17 mouse cellular contexts compared by ENCODE assay signal in genomic region chr5:86886620-86887019, GRCm38 (mm10). TPM values are rescaled to one million over a fixed set of nuclear protein-coding genes. Genes with fewer than 3 reads are reported as not detected.
DNase-seq lines count a peak whose midpoint lies in the region; ATAC-seq and TF ChIP-seq lines count a peak whose summit lies in the region.
"Had no signal": no experiment of that assay in that cellular context is flagged by ENCODE, and none has a peak within 500 bp of the region (broad histone marks: within the 10 kb centered on the region; RNA-seq: fewer than 3 reads in every experiment).

No protein-coding gene starts in this region.

- peak; percentile 74 for TF ChIP-seq CTCF in midbrain, postnatal 0 days (IDR thresholded peaks at IDR 0.05)

- H3K27ac ChIP-seq in forebrain, embryonic 14.5 days (ENCODE audit: low read depth, low read length): no peak overlapping the region
- H3K27ac ChIP-seq in forebrain, embryonic 15.5 days (replicated peaks): no peak overlapping the region
- no peak overlapping the region for H3K27ac ChIP-seq in midbrain, postnatal 0 days (ENCODE audit: low read depth, low read length)
- no peak overlapping the region for H3K27ac ChIP-seq in midbrain, embryonic 15.5 days
- H3K27ac ChIP-seq: embryonic facial prominence, embryonic 15.5 days; liver, embryonic 14.5 days had no signal

- DNase-seq in forebrain, embryonic 14.5 days (ENCODE audit: low spot score): peak; percentile 29
- peak; percentile 9 for DNase-seq in layer of hippocampus, adult 11-12 months (ENCODE audit: low spot score)
- no peak for DNase-seq in layer of hippocampus, postnatal 10 days (ENCODE audit: low spot score in 2 of 2)
- DNase-seq in midbrain, postnatal 0 days (ENCODE audit: low spot score): peak; percentile 60
- no peak for DNase-seq in adrenal gland, postnatal 4 days (ENCODE audit: low spot score in 2 of 2)
- DNase-seq in urinary bladder, adult 18-20 months (ENCODE audit: low spot score in 2 of 2): no peak
- DNase-seq: heart, adult 11 months; thymus, adult 2 months had no signal

- H3K4me1 ChIP-seq in forebrain, embryonic 14.5 days (ENCODE audit: control insufficient read depth, insufficient read depth, low read length): no peaks in the 10 kb centered on the region
- H3K4me1 ChIP-seq in forebrain, embryonic 15.5 days: no peaks in the 10 kb centered on the region
- H3K4me1 ChIP-seq in midbrain, postnatal 0 days (ENCODE audit: insufficient read depth, low read length): no peaks in the 10 kb centered on the region
- H3K4me1 ChIP-seq in midbrain, embryonic 15.5 days: no peaks in the 10 kb centered on the region
- H3K4me1 ChIP-seq: embryonic facial prominence, embryonic 15.5 days had no signal

- H3K9ac ChIP-seq in forebrain, embryonic 14.5 days (ENCODE audit: low read length): no peak overlapping the region
- H3K9ac ChIP-seq in forebrain, embryonic 15.5 days (replicated peaks): no peak overlapping the region
- no peak overlapping the region for H3K9ac ChIP-seq in midbrain, postnatal 0 days (replicated peaks; ENCODE audit: low read length, poor library complexity, severe bottlenecking)
- H3K9ac ChIP-seq in midbrain, embryonic 15.5 days: no peak overlapping the region
- H3K9ac ChIP-seq: embryonic facial prominence, embryonic 15.5 days; liver, embryonic 14.5 days had no signal

- H3K9me3 ChIP-seq in forebrain, embryonic 14.5 days (replicated peaks; ENCODE audit: control insufficient read depth, low read length): no peaks in the 10 kb centered on the region
- no peaks in the 10 kb centered on the region for H3K9me3 ChIP-seq in forebrain, embryonic 15.5 days
- H3K9me3 ChIP-seq in midbrain, postnatal 0 days (ENCODE audit: low read length): no peaks in the 10 kb centered on the region
- no peaks in the 10 kb centered on the region for H3K9me3 ChIP-seq in midbrain, embryonic 15.5 days
- H3K9me3 ChIP-seq: embryonic facial prominence, embryonic 15.5 days had no signal

- H3K36me3 ChIP-seq in forebrain, embryonic 14.5 days (ENCODE audit: control insufficient read depth, insufficient read depth, low read length): no peaks in the 10 kb centered on the region
- no peaks in the 10 kb centered on the region for H3K36me3 ChIP-seq in forebrain, embryonic 15.5 days
- H3K36me3 ChIP-seq in midbrain, postnatal 0 days (ENCODE audit: insufficient read depth, low read length): no peaks in the 10 kb centered on the region
- H3K36me3 ChIP-seq in midbrain, embryonic 15.5 days (replicated peaks): no peaks in the 10 kb centered on the region
- H3K36me3 ChIP-seq: embryonic facial prominence, embryonic 15.5 days had no signal

- no peak overlapping the region for H3K4me3 ChIP-seq in forebrain, embryonic 14.5 days (ENCODE audit: low read depth, low read length)
- no peak overlapping the region for H3K4me3 ChIP-seq in forebrain, embryonic 15.5 days
- no peak overlapping the region for H3K4me3 ChIP-seq in midbrain, postnatal 0 days (ENCODE audit: low read depth, low read length)
- no peak overlapping the region for H3K4me3 ChIP-seq in midbrain, embryonic 15.5 days
- H3K4me3 ChIP-seq: embryonic facial prominence, embryonic 15.5 days had no signal

- 53% methylated on average over 3 of the region's 3 CpGs for WGBS in forebrain, embryonic 14.5 days
- WGBS in forebrain, embryonic 15.5 days: 53% methylated on average over 3 of the region's 3 CpGs
- WGBS in midbrain, postnatal 0 days: 44% methylated on average over 3 of the region's 3 CpGs
- WGBS in midbrain, embryonic 15.5 days: 55% methylated on average over 3 of the region's 3 CpGs

- H3K4me2 ChIP-seq in forebrain, embryonic 14.5 days (ENCODE audit: low read length): no peak overlapping the region
- H3K4me2 ChIP-seq in forebrain, embryonic 15.5 days (replicated peaks): no peak overlapping the region
- no peak overlapping the region for H3K4me2 ChIP-seq in midbrain, postnatal 0 days (ENCODE audit: low read depth, low read length, poor library complexity, severe bottlenecking)
- no peak overlapping the region for H3K4me2 ChIP-seq in midbrain, embryonic 15.5 days
- H3K4me2 ChIP-seq: embryonic facial prominence, embryonic 15.5 days had no signal

- no peak for ATAC-seq in forebrain, embryonic 14.5 days
- ATAC-seq in forebrain, embryonic 15.5 days (replicated peaks): no peak
- ATAC-seq in midbrain, postnatal 0 days (ENCODE audit: low FRiP score): no peak
- ATAC-seq in midbrain, embryonic 15.5 days (replicated peaks): no peak
- ATAC-seq: activated CD4-positive, CD25-positive, alpha-beta regulatory T cell, adult 4 months had no signal

- no peaks in the 10 kb centered on the region for H3K27me3 ChIP-seq in forebrain, embryonic 14.5 days (replicated peaks; ENCODE audit: control insufficient read depth, insufficient read depth, low read length)
- H3K27me3 ChIP-seq in forebrain, embryonic 15.5 days: no peaks in the 10 kb centered on the region
- H3K27me3 ChIP-seq in midbrain, postnatal 0 days (ENCODE audit: insufficient read depth, low read length): no peaks in the 10 kb centered on the region
- H3K27me3 ChIP-seq in midbrain, embryonic 15.5 days (replicated peaks): no peaks in the 10 kb centered on the region
- H3K27me3 ChIP-seq: embryonic facial prominence, embryonic 15.5 days had no signal

RNA-seq across cellular contexts. Expression of gene Ugt2b34, which starts 20.1 kb away (rescaled TPM):
- not detected in 2 replicates for polyA plus RNA-seq in forebrain, embryonic 14.5 days (2014; fragmentation: Nextera tagmentation; extraction: Ambion mirVana)
- not detected in 2 replicates for polyA plus RNA-seq in forebrain, embryonic 15.5 days (2015; fragmentation: Nextera tagmentation; extraction: Ambion mirVana)
- not detected for total RNA-seq in layer of hippocampus, postnatal 10 days (2021)
- not detected in 2 replicates for total RNA-seq in midbrain, postnatal 0 days (2014; rRNA removed)
- polyA plus RNA-seq in midbrain, postnatal 0 days (2015; fragmentation: Nextera tagmentation; extraction: Ambion mirVana): not detected in 2 replicates
- polyA plus RNA-seq in midbrain, embryonic 15.5 days (2015; fragmentation: Nextera tagmentation; extraction: Ambion mirVana): not detected in 2 replicates
- total RNA-seq in adrenal gland, postnatal 4 days (2021): 10 to 100 TPM in 1 of 2 experiments, 1 to 10 TPM in 1; 3.1 to 13.0 TPM
- total RNA-seq: hematopoietic stem cell, adult 5-6 weeks; megakaryocyte, adult 5-6 weeks had no signal
- polyA plus RNA-seq: activated CD4-positive, CD25-positive, alpha-beta regulatory T cell, adult 4 months; frontal cortex, adult 2 months had no signal

RNA-seq across cellular contexts. Expression of gene Ugt2b1, which starts 39.7 kb away (rescaled TPM):
- not detected in 2 replicates for polyA plus RNA-seq in forebrain, embryonic 14.5 days (2014; fragmentation: Nextera tagmentation; extraction: Ambion mirVana)
- not detected in 2 replicates for polyA plus RNA-seq in forebrain, embryonic 15.5 days (2015; fragmentation: Nextera tagmentation; extraction: Ambion mirVana)
- total RNA-seq in layer of hippocampus, postnatal 10 days (2021): not detected
- total RNA-seq in midbrain, postnatal 0 days (2014; rRNA removed): not detected in 2 replicates
- polyA plus RNA-seq in midbrain, postnatal 0 days (2015; fragmentation: Nextera tagmentation; extraction: Ambion mirVana): not detected in 2 replicates
- not detected in 2 replicates for polyA plus RNA-seq in midbrain, embryonic 15.5 days (2015; fragmentation: Nextera tagmentation; extraction: Ambion mirVana)
- 1 to 10 TPM in 1 of 2 experiments, under 1 TPM in 1; 0.14 to 6.4 TPM for total RNA-seq in adrenal gland, postnatal 4 days (2021)
- total RNA-seq: hematopoietic stem cell, adult 5-6 weeks; megakaryocyte, adult 5-6 weeks had no signal
- polyA plus RNA-seq: activated CD4-positive, CD25-positive, alpha-beta regulatory T cell, adult 4 months; embryonic facial prominence, embryonic 15.5 days; frontal cortex, adult 2 months; large intestine, adult 2 months; thymus, adult 2 months had no signal

Comparison
In these comparisons a context has a peak if more than half of its experiments do, and no peak if none do; other contexts are left out.
1. DNase-seq: peak in forebrain, embryonic 14.5 days (single experiment), layer of hippocampus, adult 11-12 months (single experiment) and midbrain, postnatal 0 days (single experiment); none in layer of hippocampus, postnatal 10 days (0 of 2), adrenal gland, postnatal 4 days (0 of 2) and urinary bladder, adult 18-20 months (0 of 2).